Mouse (Mus musculus) midbrain, embryonic 14.5 days (tissue): ENCODE results near the gene Cdkal1. TPM values are rescaled to one million over a fixed set of nuclear protein-coding genes. Genes with fewer than 3 reads are reported as not detected.

Experiments
- ATAC-seq: fragments of 200-750 bp; cut with Nextera tagmentation; 2 replicates; pipeline ENCODE4 v1.8.0; 2017; ENCODE audit warnings: moderate number of reproducible peaks, moderate library complexity; ENCODE audit not compliant: low FRiP score, low TSS enrichment
- DNase-seq: peaks from one replicate; pipeline ENCODE4 v3.0.0-alpha.2; 2015
- H3K27ac ChIP-seq: fragments of 300-500 bp; sonication (generic); replicated peaks from 2 replicates; pipeline ENCODE4 v1.5.1; 2014; ENCODE audit warnings: mild to moderate bottlenecking, low read depth, low read length, moderate library complexity
- H3K27me3 ChIP-seq: fragments of 300-500 bp; sonication (generic); 2 replicates; pipeline ENCODE4 v1.6.1; 2014; ENCODE audit warnings: low read length, control low read depth, mixed read lengths; ENCODE audit not compliant: control insufficient read depth, insufficient read depth
- H3K36me3 ChIP-seq: fragments of 300-500 bp; sonication (generic); 2 replicates; pipeline ENCODE4 v1.6.1; 2014; ENCODE audit warnings: low read length, control low read depth; ENCODE audit not compliant: control insufficient read depth, insufficient read depth
- H3K4me1 ChIP-seq: fragments of 300-500 bp; sonication (generic); 2 replicates; pipeline ENCODE4 v1.6.1; 2014; ENCODE audit warnings: mild to moderate bottlenecking, antibody characterized with exemption, low read length, control low read depth; ENCODE audit not compliant: control insufficient read depth, insufficient read depth
- H3K4me2 ChIP-seq: fragments of 300-500 bp; sonication (generic); 2 replicates; pipeline ENCODE4 v1.6.1; 2014; ENCODE audit warnings: mild to moderate bottlenecking, low read length, moderate library complexity
- H3K4me3 ChIP-seq: fragments of 300-500 bp; sonication (generic); replicated peaks from 2 replicates; pipeline ENCODE4 v1.5.1; 2014; ENCODE audit warnings: low read depth, low read length
- H3K9ac ChIP-seq: fragments of 300-500 bp; sonication (generic); replicated peaks from 2 replicates; pipeline ENCODE4 v1.6.1; 2014; ENCODE audit warnings: mild to moderate bottlenecking, low read length, moderate library complexity
- H3K9me3 ChIP-seq: fragments of 300-500 bp; sonication (generic); 2 replicates; pipeline ENCODE4 v1.6.1; 2016; ENCODE audit warnings: low read length, control low read depth, mixed read lengths; ENCODE audit not compliant: control insufficient read depth
- WGBS: fragments of 180-500 bp; shearing (Covaris S2); extraction: QIAGEN DNeasy Blood & Tissue Kit; methylation state at CpG from one replicate; pipeline ENCODE4 v1.1.7; 2014; 5-methylcytosine and 5-hydroxymethylcytosine counted together
- polyA plus RNA-seq: library from polyadenylated mRNA; unstranded; fragments of >200 nt; fragmentation: Nextera tagmentation; extraction: Ambion mirVana; gene quantifications from 2 replicates; pipeline ENCODE4 v1.2.1, GENCODE M21; 2014

The Cdkal1 gene
- polyA plus RNA-seq, 1 experiment from 2014 or later = 23.5 TPM

GRCm38 (mm10) chr13:29434726-29435125, 420.7 kb downstream of the Cdkal1 start:
- Histone ChIP-seq H3K9me3 (no peaks in the 10 kb centered on the region), H3K27me3 (no peaks in the 10 kb centered on the region), H3K4me2 (no peak overlapping the region), H3K4me1 (peaks cover 6% of the 10 kb centered on the region; the same call in 1 of the 2 replicates), H3K36me3 (no peaks in the 10 kb centered on the region), H3K27ac (0 out of 2 replicates have a peak overlapping the region, but pooled peaks have one; percentile 37), H3K9ac (no peak overlapping the region), H3K4me3 (no peak overlapping the region)
- DNase-seq (peak; percentile 65), ATAC-seq (peak; percentile 58; the same call in 1 of the 2 replicates)
- WGBS = 50% methylated on average over 4 of the region's 4 CpGs

DNA sequence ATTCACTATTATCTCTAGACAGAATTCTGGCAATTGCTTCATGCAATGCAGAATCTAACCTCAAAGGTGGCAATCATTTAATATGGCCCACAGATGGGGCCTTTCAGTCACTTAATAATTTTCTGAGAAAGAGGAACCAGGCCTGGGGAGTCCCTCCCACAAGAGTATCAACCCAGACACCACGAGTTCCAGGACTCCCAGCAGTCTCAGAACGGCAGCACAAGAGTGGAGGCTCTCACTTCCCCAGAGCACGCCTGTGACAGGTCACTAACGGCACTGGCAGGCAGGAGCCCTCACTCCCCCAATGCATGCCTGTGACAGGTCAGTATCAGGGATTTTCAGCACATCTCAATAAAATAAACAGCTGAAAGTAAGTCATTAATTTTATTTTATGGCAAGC, 424.6 kb downstream of the Cdkal1 start:
- WGBS = 44% methylated on average over 4 of the region's 4 CpGs
- no peak for ATAC-seq
- H3K4me2 ChIP-seq = no peak overlapping the region

GRCm38 (mm10) chr13:29429877-29430276, 425.6 kb downstream of the Cdkal1 start:
- DNase-seq (no peak), ATAC-seq (no peak)
- H3K27ac ChIP-seq = no peak overlapping the region
- no peaks in the 10 kb centered on the region for H3K9me3 ChIP-seq
- H3K4me3 ChIP-seq = no peak overlapping the region
- no peak overlapping the region for H3K9ac ChIP-seq
- H3K27me3 ChIP-seq = no peaks in the 10 kb centered on the region
- 77% methylated on average over 4 of the region's 4 CpGs for WGBS
- H3K36me3 ChIP-seq = no peaks in the 10 kb centered on the region
- H3K4me1 ChIP-seq = peaks cover 4% of the 10 kb centered on the region; the same call in 1 of the 2 replicates
- no peak overlapping the region for H3K4me2 ChIP-seq

More for the DNA sequence above, 424.6 kb downstream of the Cdkal1 start:
- H3K4me1 ChIP-seq = peaks cover 6% of the 10 kb centered on the region; the same call in 1 of the 2 replicates
- H3K9me3 ChIP-seq = no peaks in the 10 kb centered on the region
- H3K36me3 ChIP-seq = no peaks in the 10 kb centered on the region
- H3K9ac ChIP-seq = no peak overlapping the region
- no peak for DNase-seq
- H3K27ac ChIP-seq = no peak overlapping the region
- no peak overlapping the region for H3K4me3 ChIP-seq
- no peaks in the 10 kb centered on the region for H3K27me3 ChIP-seq

DNA sequence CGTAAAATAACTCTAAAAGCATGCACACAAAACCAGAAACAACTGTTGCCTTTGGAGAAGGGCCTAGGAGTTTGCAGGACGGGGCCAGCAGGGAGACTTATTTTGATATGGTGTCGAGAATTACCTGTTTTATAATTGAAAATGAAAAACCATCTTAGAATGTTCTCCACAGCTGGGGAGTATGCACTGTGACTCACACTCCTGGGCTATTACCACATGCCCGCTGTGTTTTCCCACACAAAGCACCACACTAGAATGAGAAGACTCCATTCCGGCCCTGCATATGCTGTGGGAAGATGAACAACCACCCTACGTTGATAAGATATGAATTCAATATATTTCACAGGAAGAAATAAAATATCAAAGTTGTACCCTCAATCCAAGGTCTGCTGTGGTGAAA, 426.3 kb downstream of the Cdkal1 start:
- Histone ChIP-seq H3K4me1 (no peaks in the 10 kb centered on the region; the same call in 1 of the 2 replicates), H3K27me3 (no peaks in the 10 kb centered on the region), H3K9me3 (no peaks in the 10 kb centered on the region), H3K4me2 (no peak overlapping the region), H3K4me3 (no peak overlapping the region), H3K9ac (no peak overlapping the region), H3K36me3 (no peaks in the 10 kb centered on the region), H3K27ac (no peak overlapping the region)
- 95% methylated on average over 6 of the region's 6 CpGs for WGBS
- DNase-seq (no peak), ATAC-seq (no peak)

DNA sequence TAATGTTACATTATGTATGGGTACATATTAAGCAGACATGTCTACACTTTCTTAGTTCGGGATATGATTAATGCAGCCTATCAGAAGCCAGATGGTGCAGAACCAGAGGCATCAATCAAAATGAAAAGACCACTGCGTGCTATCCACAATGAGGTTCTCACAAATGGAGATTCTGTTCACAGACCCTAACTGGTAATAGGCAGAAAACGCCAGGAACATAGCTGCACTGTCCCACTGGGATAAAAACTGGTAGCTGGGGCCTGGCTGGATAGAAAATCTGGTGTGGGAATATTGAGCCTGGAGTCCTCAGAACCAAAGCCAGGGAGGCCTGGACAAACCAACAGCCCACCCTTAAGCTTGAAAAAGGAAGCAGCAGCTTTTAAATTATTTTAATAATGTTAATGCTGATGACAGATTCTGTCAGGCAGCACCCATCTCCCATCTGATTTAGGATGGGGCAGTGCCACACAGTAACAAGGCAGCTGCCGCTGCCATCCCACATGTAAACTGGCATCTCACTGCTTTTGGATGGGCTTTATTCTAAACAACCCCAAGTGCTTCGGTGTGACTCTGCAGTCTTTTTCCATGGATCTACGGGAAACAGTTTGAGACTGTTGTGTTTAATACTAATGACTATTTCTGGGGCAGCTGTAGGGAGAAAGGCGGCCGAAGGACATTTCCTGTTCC, 438.9 kb downstream of the Cdkal1 start:
- peak; percentile 87 for ATAC-seq
- Histone ChIP-seq H3K27me3 (no peaks in the 10 kb centered on the region), H3K4me2 (no peak overlapping the region), H3K9ac (peak overlapping the region; percentile 5; the same call in 1 of the 2 replicates), H3K36me3 (no peaks in the 10 kb centered on the region), H3K4me3 (no peak overlapping the region), H3K9me3 (no peaks in the 10 kb centered on the region), H3K27ac (peak overlapping the region; percentile 83), H3K4me1 (peaks cover 37% of the 10 kb centered on the region)
- DNase-seq = peak; percentile 87
- 12% methylated on average over 8 of the region's 8 CpGs for WGBS

GRCm38 (mm10) chr13:29415967-29416366, 439.5 kb downstream of the Cdkal1 start:
- H3K4me2 ChIP-seq = no peak overlapping the region
- H3K27me3 ChIP-seq = no peaks in the 10 kb centered on the region

GRCm38 (mm10) chr13:29414878-29415277, 440.6 kb downstream of the Cdkal1 start:
- no peak for ATAC-seq
- no peaks in the 10 kb centered on the region for H3K36me3 ChIP-seq

More at GRCm38 (mm10) chr13:29415967-29416366, 439.5 kb downstream of the Cdkal1 start:
- H3K4me3 ChIP-seq = no peak overlapping the region
- ATAC-seq (peak; percentile 69), DNase-seq (peak; percentile 68)
- H3K9ac ChIP-seq = no peak overlapping the region
- peaks cover 37% of the 10 kb centered on the region for H3K4me1 ChIP-seq
- WGBS = 9% methylated on average over 2 of the region's 2 CpGs
- H3K9me3 ChIP-seq = no peaks in the 10 kb centered on the region
- H3K36me3 ChIP-seq = no peaks in the 10 kb centered on the region
- peak overlapping the region; percentile 83 for H3K27ac ChIP-seq

DNA sequence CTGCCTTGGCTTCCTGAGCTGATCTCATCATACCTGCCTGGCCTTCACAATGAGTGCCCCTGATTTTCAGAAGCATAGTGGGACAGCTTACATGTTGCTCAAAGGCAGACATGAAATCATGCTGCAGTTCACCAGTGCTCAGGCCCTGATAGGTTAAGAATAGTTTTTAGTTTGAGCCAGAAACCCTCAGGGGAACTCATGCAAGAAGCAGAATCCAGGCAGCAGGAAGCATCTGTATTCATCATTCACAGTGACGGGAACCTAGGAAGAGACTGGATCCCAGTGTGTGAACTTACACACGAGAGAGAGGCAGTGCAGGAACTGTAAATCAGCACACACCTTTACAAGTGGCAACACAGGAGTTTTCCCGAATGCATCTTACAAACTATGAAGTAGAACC, 441.0 kb downstream of the Cdkal1 start:
- Histone ChIP-seq H3K4me1 (peaks cover 37% of the 10 kb centered on the region), H3K4me3 (no peak overlapping the region), H3K4me2 (no peak overlapping the region), H3K27ac (peak overlapping the region; percentile 83), H3K9me3 (no peaks in the 10 kb centered on the region), H3K36me3 (no peaks in the 10 kb centered on the region), H3K27me3 (no peaks in the 10 kb centered on the region), H3K9ac (no peak overlapping the region)
- ATAC-seq (no peak), DNase-seq (peak; percentile 44)
- 27% methylated on average over 3 of the region's 3 CpGs for WGBS

More at GRCm38 (mm10) chr13:29414878-29415277, 440.6 kb downstream of the Cdkal1 start:
- Histone ChIP-seq H3K27me3 (no peaks in the 10 kb centered on the region), H3K9me3 (no peaks in the 10 kb centered on the region), H3K4me1 (peaks cover 37% of the 10 kb centered on the region), H3K27ac (peak overlapping the region; percentile 83), H3K9ac (no peak overlapping the region), H3K4me3 (no peak overlapping the region), H3K4me2 (no peak overlapping the region)
- peak; percentile 65 for DNase-seq
- WGBS = 24% methylated on average over 6 of the region's 6 CpGs

- Histone ChIP-seq H3K27ac (no peak overlapping the region), H3K9me3 (no peaks in the 10 kb centered on the region), H3K9ac (no peak overlapping the region), H3K27me3 (no peaks in the 10 kb centered on the region), H3K4me2 (no peak overlapping the region), H3K36me3 (no peaks in the 10 kb centered on the region), H3K4me1 (peaks cover 23% of the 10 kb centered on the region), H3K4me3 (no peak overlapping the region)
- ATAC-seq (no peak), DNase-seq (no peak)
- 86% methylated on average over 6 of the region's 6 CpGs for WGBS
These were observed 444.3 kb downstream of the Cdkal1 start for GRCm38 (mm10) chr13:29411176-29411575.
